Mouse (Mus musculus) hindbrain, embryonic 15.5 days (tissue): ENCODE measurements around the gene Umps. TPM values are rescaled to one million over a fixed set of nuclear protein-coding genes. Genes with fewer than 3 reads are reported as not detected.

Experiments
- ATAC-seq: fragments of 200-750 bp; cut with Nextera tagmentation; 2 replicates; pipeline ENCODE4 v1.8.0; 2017; ENCODE audit warnings: low read depth, moderate number of reproducible peaks, moderate TSS enrichment; ENCODE audit not compliant: low FRiP score
- H3K27ac ChIP-seq: fragments of 300-500 bp; sonication (generic); replicated peaks from 2 replicates; pipeline ENCODE4 v1.5.1; 2015; ENCODE audit warnings: mild to moderate bottlenecking, inconsistent platforms
- H3K27me3 ChIP-seq: fragments of 300-500 bp; sonication (generic); 2 replicates; pipeline ENCODE4 v1.6.1; 2015; ENCODE audit warnings: control low read depth, inconsistent platforms
- H3K36me3 ChIP-seq: fragments of 300-500 bp; sonication (generic); 2 replicates; pipeline ENCODE4 v1.6.1; 2015; ENCODE audit warnings: control low read depth, inconsistent platforms
- H3K4me1 ChIP-seq: fragments of 300-500 bp; sonication (generic); replicated peaks from 2 replicates; pipeline ENCODE4 v1.6.1; 2015; ENCODE audit warnings: control low read depth, inconsistent platforms
- H3K4me2 ChIP-seq: fragments of 300-500 bp; sonication (generic); 2 replicates; pipeline ENCODE4 v1.6.1; 2015; ENCODE audit warnings: moderate library complexity, mild to moderate bottlenecking, inconsistent platforms
- H3K4me3 ChIP-seq: fragments of 300-500 bp; sonication (generic); 2 replicates; pipeline ENCODE4 v1.5.1; 2015; ENCODE audit warnings: mild to moderate bottlenecking, inconsistent platforms
- H3K9ac ChIP-seq: fragments of 300-500 bp; sonication (generic); 2 replicates; pipeline ENCODE4 v1.6.1; 2015; ENCODE audit warnings: inconsistent platforms
- H3K9me3 ChIP-seq: fragments of 300-500 bp; sonication (generic); 2 replicates; pipeline ENCODE4 v1.6.1; 2016; ENCODE audit warnings: control low read depth, inconsistent platforms
- WGBS: fragments of 180-500 bp; shearing (Covaris S2); methylation state at CpG from one replicate; pipeline ENCODE4 v1.1.7; 2015; 5-methylcytosine and 5-hydroxymethylcytosine counted together
- polyA plus RNA-seq: library from polyadenylated mRNA; unstranded; fragments of >200 nt; fragmentation: Nextera tagmentation; extraction: Ambion mirVana; gene quantifications from 2 replicates; pipeline ENCODE4 v1.2.1, GENCODE M21; 2015

The Umps gene
- polyA plus RNA-seq, 1 experiment from 2014 or later = 25.9 TPM

DNA sequence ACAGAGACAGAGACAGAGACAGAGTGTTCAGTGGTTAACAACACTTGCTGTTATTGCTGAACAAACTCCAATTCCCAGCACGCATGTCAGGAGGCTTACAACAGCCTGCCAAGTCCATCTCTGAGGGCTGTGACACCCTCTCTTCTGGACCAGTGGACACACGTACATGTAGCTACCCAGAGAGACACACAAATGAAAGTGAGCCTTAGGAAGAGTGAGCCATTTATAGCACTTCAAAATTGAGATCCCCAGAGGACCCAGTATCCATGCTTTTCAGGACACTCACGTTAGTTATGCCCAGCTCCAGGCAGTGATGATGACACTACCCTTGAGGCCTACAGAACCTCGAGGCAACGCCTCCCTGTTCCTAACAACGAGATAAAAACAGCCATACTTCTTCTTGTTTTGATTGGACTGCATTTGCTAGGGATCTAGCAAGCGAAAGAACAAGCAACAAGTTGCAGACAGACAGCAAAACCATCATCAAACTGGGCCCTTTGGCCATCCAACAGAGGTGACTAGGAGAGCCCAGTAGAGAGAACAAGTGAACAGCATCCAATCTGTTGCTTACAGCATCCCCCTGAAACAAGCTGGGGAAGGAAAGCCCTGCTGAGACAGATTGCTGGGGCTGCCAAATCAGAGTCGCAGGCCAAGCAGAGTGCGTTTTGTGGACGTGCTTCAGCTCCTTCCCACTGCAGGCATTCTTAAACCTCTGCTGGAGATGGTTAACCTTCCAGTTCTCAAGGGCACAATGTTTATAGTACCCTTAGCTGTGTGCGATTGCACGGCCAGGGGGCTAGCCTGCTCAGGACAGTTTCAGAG is 28.3 kb downstream of the Umps start:
- Histone ChIP-seq H3K36me3 (no peaks in the 10 kb centered on the region), H3K27ac (no peak overlapping the region), H3K4me2 (no peak overlapping the region), H3K4me3 (no peak overlapping the region), H3K27me3 (no peaks in the 10 kb centered on the region), H3K9me3 (no peaks in the 10 kb centered on the region), H3K9ac (no peak overlapping the region), H3K4me1 (peaks cover 45% of the 10 kb centered on the region)
- no peak for ATAC-seq
- WGBS = 73% methylated on average over 12 of the region's 12 CpGs

DNA sequence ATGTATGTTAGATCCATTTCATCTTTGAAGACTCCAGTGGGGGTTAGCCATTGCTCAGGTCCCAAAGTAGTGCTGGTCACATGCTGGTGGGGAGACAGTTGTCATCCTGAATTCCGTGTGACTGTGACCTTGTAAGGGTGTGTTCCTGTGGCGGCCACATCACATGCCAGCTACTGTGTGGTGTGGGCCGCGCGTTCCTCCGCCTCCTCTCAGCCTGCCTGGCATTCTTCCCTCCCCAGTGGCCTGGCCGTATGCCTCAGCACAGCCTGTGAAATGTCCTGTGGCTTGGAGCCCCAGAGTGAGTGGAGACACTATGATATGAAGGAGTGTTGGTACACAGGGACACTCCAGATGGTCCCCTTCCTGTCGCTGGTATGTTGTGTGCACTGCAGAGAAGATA is 29.3 kb downstream of the Umps start:
- Histone ChIP-seq H3K9ac (no peak overlapping the region), H3K4me2 (no peak overlapping the region), H3K27me3 (no peaks in the 10 kb centered on the region), H3K4me3 (no peak overlapping the region), H3K9me3 (no peaks in the 10 kb centered on the region), H3K4me1 (peaks cover 42% of the 10 kb centered on the region), H3K27ac (no peak overlapping the region), H3K36me3 (no peaks in the 10 kb centered on the region)
- 74% methylated on average over 8 of the region's 8 CpGs for WGBS
- no peak for ATAC-seq

DNA sequence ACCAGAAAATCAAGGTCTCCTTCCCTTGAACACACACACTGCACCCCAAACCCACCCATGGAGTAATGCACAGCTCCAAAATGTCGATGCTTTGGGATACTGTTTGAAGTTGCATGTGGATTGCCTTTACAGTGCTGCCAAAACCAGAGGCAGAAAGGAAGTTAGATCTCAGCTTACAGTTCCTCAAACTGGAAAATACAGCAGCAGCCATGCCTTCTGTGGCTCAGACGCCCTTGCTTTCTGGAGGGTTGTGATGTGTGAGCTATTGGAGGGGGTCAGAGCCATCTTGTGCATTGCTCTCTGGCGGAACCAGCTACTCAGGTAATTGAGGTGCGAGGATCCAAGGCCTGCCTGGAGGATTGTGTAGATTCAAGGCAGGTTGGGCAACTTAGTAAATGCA is 30.0 kb downstream of the Umps start:
- WGBS = 91% methylated on average over 4 of the region's 4 CpGs

DNA sequence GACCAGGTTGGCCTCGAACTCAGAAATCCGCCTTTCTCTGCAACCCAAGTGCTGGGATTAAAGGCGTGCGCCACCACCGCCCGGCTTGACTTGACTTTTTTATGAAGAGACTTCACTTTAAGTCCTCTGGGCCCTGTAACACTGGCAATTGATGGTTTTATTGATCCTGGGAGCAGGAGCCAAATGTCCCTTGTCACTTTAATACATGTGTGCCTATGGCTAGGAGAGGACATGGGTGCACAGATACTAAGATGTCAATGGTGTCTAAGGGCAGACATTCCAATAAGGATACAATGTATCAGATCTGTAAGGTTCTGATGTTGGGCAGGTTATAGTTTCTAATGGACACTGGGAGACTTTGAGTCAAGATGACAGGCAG is 31.4 kb downstream of the Umps start:
- Histone ChIP-seq H3K27ac (no peak overlapping the region), H3K4me2 (no peak overlapping the region), H3K9ac (no peak overlapping the region), H3K36me3 (no peaks in the 10 kb centered on the region), H3K9me3 (no peaks in the 10 kb centered on the region), H3K4me3 (no peak overlapping the region), H3K4me1 (peaks cover 21% of the 10 kb centered on the region), H3K27me3 (no peaks in the 10 kb centered on the region)
- 92% methylated on average over 6 of the region's 6 CpGs for WGBS
- no peak for ATAC-seq

More for the DNA sequence above, 30.0 kb downstream of the Umps start:
- ATAC-seq = no peak
- Histone ChIP-seq H3K36me3 (no peaks in the 10 kb centered on the region), H3K27ac (no peak overlapping the region), H3K9me3 (no peaks in the 10 kb centered on the region), H3K4me2 (no peak overlapping the region), H3K27me3 (no peaks in the 10 kb centered on the region), H3K4me1 (peaks cover 36% of the 10 kb centered on the region), H3K9ac (no peak overlapping the region), H3K4me3 (no peak overlapping the region)

DNA sequence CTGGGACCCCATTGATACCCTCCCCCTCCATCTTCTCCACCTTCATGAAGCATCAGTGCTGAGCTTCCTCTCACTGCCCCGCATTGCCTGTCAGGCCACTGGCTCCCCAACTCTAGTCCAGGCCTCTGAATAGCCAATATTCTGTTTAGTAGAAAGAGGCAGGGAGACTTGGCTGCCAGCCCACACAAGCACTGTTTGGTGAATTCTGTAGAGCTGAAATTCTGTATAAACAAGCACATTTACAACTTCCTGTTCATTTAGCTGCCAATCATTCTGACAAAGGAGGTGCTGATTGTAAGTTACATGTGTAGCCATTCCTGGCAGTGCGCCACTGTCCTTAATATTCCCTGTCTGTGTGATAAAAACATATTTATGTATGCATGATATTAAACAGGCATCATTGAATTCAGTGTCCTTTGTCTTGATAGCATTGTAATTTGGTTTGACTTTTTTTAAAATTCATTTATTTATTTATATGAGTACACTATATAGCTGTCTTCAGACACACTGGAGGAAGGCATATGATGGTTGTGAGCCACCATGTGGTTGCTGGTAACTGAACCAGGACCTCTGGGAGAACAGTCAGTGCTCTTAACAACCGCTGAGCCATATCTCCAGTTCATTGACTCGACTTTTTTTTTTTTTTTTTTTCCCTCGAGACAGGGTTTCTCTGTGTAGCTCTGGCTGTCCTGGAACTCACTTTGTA is 32.0 kb downstream of the Umps start:
- Histone ChIP-seq H3K4me3 (no peak overlapping the region), H3K27me3 (no peaks in the 10 kb centered on the region), H3K36me3 (no peaks in the 10 kb centered on the region), H3K9me3 (no peaks in the 10 kb centered on the region), H3K27ac (peak overlapping the region; percentile 61), H3K4me1 (peaks cover 21% of the 10 kb centered on the region), H3K9ac (no peak overlapping the region), H3K4me2 (no peak overlapping the region)
- peak; percentile 74 for ATAC-seq
- WGBS = 51% methylated on average over 5 of the region's 5 CpGs

DNA sequence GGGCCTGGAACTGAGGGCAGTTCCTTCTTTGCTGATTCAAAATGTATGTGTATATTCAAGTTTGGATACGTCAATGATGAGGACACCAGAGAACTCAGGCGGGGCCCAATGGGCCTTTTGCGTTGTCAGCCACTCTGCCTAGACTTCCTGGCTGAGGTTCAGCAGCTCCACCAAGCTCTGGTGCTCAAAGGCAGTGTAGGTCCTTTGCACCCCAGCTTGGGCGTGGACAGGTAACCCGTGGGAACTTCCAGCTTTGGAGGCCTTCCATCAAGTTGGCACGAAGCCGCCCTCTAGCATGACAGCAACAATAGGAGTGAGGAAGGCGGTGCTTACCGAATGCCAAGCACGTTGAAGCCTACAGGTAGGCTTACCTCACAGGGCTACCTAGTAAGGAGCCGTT is 33.4 kb downstream of the Umps start:
- Histone ChIP-seq H3K4me2 (no peak overlapping the region), H3K9me3 (no peaks in the 10 kb centered on the region), H3K27ac (no peak overlapping the region), H3K36me3 (no peaks in the 10 kb centered on the region), H3K27me3 (no peaks in the 10 kb centered on the region), H3K4me1 (peaks cover 19% of the 10 kb centered on the region), H3K9ac (no peak overlapping the region), H3K4me3 (no peak overlapping the region)
- 91% methylated on average over 11 of the region's 11 CpGs for WGBS
- no peak for ATAC-seq

DNA sequence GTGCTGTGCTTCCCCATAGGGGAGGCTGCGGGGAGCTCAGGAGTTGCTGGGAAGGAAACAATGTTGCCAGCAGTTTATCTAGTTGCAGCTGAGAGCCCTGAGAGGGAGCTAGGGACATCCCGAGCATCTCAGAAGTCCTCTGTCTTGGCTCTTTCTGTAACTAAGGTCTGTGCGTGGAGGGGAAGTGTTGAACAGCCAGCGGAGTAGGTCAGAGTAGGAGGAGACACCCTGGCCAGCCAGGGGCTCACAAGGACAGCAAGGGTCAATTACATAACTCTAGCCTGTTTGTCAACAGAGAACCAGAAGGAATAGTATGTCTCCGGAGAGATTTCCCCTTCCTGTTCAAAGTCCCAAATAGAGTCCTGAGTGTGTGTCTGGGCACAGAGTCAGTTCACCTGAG is 34.7 kb downstream of the Umps start:
- Histone ChIP-seq H3K36me3 (no peaks in the 10 kb centered on the region), H3K4me3 (no peak overlapping the region), H3K4me2 (no peak overlapping the region), H3K4me1 (peaks cover 19% of the 10 kb centered on the region), H3K9ac (no peak overlapping the region), H3K27ac (no peak overlapping the region), H3K27me3 (no peaks in the 10 kb centered on the region), H3K9me3 (no peaks in the 10 kb centered on the region)
- 69% methylated on average over 5 of the region's 5 CpGs for WGBS
- no peak for ATAC-seq

DNA sequence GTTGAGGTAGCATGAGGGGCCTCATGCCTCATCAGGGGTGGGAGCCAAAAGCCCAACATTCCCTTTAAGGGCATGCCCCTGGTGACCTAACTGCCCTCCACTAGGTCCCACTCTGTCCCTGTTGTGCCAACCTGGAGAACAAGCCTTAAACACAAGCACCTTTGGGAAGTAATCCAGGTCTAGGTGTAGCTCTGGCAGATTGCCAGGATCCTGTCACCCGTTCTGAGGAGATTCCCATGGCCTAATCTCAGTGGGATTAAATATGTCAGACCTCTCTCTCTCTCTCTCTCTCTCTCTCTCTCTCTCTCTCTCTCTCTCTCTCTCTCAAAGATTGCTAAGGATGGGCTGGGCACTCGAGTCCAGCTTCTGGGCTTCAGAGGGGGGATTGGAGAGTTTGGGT is 35.2 kb downstream of the Umps start:
- no peak for ATAC-seq
- Histone ChIP-seq H3K27ac (no peak overlapping the region), H3K9ac (no peak overlapping the region), H3K27me3 (no peaks in the 10 kb centered on the region), H3K36me3 (no peaks in the 10 kb centered on the region), H3K9me3 (no peaks in the 10 kb centered on the region), H3K4me3 (no peak overlapping the region), H3K4me1 (peaks cover 19% of the 10 kb centered on the region), H3K4me2 (no peak overlapping the region)
- WGBS = 51% methylated on average over 2 of the region's 2 CpGs

DNA sequence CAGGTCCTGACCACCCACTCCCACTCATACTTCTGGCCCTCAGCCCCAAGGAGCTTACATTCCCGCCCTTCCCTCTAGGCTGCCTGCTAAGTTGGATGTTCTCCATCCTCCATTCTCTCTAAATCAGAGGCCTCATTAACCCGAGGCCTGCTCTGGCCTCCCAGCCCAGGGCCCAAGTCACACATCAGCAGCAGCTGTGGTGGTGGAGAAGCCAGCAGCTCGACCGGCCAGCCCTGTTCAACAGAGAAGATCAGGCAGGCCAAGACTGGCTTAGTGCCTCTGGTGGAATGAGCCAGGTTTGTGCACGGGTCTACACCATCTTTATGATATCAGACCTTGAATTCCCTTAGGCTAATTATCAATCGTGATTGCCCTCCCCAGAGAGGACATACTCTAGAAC is 36.1 kb downstream of the Umps start:
- Histone ChIP-seq H3K9ac (no peak overlapping the region), H3K9me3 (no peaks in the 10 kb centered on the region), H3K4me1 (peaks cover 19% of the 10 kb centered on the region), H3K4me2 (no peak overlapping the region), H3K27me3 (no peaks in the 10 kb centered on the region), H3K27ac (no peak overlapping the region), H3K4me3 (no peak overlapping the region), H3K36me3 (no peaks in the 10 kb centered on the region)
- 89% methylated on average over 6 of the region's 6 CpGs for WGBS
- no peak for ATAC-seq

DNA sequence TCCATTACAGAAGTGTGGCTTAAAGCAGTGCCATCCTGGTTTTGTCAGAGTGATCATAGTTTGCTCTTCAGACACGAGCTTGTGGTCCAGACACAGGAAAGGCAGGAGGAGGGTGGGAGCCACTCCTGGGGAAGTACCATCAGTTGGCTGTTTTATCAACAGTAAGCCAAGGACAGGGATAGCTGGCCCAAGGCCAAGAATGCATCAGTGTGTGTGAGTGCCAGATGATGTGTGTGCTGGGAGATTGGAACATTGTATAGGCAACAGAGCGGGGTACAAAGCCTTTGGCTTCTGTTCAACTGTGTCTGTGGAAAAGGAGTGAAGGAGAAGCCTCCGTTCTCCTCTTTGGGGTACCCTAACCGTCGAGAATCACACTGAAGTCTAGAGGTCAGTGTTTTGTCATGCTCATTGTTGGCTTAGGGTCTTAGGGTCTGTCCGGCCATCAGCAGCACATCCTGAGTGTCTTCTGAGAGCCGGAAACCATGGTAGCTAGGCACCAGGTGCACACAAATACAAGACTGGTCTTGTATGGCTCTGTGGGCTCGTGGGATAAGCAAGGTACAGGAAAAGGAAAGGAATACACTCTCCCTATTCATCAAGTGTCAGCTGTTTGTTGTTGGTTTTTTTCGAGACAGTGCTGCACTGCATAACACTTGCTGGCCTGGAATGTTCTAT is 37.9 kb downstream of the Umps start:
- Histone ChIP-seq H3K4me3 (no peak overlapping the region), H3K36me3 (no peaks in the 10 kb centered on the region), H3K27me3 (no peaks in the 10 kb centered on the region), H3K27ac (no peak overlapping the region), H3K4me1 (peaks cover 7% of the 10 kb centered on the region), H3K9ac (no peak overlapping the region), H3K4me2 (no peak overlapping the region), H3K9me3 (no peaks in the 10 kb centered on the region)
- no peak for ATAC-seq
- 63% methylated on average over 9 of the region's 9 CpGs for WGBS

DNA sequence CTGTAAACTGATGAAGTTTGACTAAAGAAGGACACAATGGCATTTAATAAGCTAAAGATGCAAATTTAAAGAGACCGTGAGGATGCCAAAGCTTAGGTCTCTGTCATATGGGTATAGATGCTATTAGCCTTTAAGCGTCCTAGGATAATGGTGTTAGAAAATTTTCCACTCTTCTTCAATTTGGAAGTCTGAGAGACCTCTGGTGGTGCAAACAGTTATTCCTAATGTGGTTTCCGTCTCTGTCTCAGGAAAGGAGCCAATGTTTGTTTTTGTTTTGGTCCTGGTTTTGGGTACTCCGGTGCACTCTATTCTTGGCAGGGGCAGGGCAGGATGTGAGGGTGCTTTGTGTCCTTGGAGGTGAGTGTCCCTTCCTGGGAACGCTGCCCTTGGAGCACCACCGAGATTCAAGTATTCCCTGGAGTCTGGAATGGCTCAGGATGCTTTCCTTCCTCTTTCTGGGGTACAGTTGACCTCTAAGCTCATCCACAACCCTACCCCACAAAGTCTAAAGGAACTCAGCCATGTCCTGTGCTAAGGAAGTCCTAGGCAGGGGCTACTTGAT is 39.5 kb downstream of the Umps start:
- no peak for ATAC-seq

DNA sequence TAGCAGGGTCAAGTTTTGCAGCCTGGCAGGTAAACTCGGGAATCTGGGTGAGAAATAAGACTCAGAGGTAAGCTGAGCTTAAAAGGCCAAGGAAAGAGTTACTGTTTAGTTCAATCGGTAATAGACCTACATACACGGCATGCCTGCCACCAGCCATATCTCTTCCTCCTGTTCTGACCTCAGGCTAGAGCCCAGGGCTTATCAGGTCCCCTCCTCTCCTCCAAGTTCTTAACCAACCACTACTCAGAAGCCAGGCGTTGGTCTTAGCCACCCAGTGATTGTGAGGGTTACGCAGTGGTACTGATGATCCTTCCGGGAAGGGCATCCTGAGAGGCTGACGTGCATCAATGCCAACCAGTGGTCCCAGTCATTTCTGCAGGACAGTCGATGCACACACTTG is 43.1 kb downstream of the Umps start:
- Histone ChIP-seq H3K36me3 (no peaks in the 10 kb centered on the region), H3K4me3 (no peak overlapping the region), H3K4me2 (no peak overlapping the region), H3K4me1 (peaks cover 8% of the 10 kb centered on the region), H3K9ac (no peak overlapping the region), H3K27me3 (no peaks in the 10 kb centered on the region), H3K27ac (no peak overlapping the region), H3K9me3 (no peaks in the 10 kb centered on the region)
- ATAC-seq = no peak
- 92% methylated on average over 8 of the region's 8 CpGs for WGBS

More for the DNA sequence above, 39.5 kb downstream of the Umps start:
- no peak overlapping the region for H3K9ac ChIP-seq
- no peak overlapping the region for H3K4me2 ChIP-seq
- peaks cover 8% of the 10 kb centered on the region for H3K4me1 ChIP-seq
- H3K4me3 ChIP-seq = no peak overlapping the region
- no peaks in the 10 kb centered on the region for H3K9me3 ChIP-seq
- WGBS = 81% methylated on average over 6 of the region's 6 CpGs
- no peaks in the 10 kb centered on the region for H3K27me3 ChIP-seq
- no peak overlapping the region for H3K27ac ChIP-seq
- H3K36me3 ChIP-seq = no peaks in the 10 kb centered on the region
